Mouse (Mus musculus) layer of hippocampus, adult 6 months (tissue): ENCODE results near the gene Cyp4a32. TPM values are rescaled to one million over a fixed set of nuclear protein-coding genes. Genes with fewer than 3 reads are reported as not detected.

ENCODE experiments used
- long read RNA-seq, 2 experiments: library from polyadenylated mRNA; unstranded; transcript quantifications; one replicate each; pipeline ENCODE4 v2.0.0; 2019 to 2020
- polyA plus RNA-seq: library from polyadenylated mRNA; unstranded; fragments of <200 nt; fragmentation: Nextera tagmentation; gene quantifications from 2 replicates; pipeline ENCODE4 v1.2.3, GENCODE M21; 2021

Cyp4a32 gene
- not detected in 2 replicates for polyA plus RNA-seq
- long read RNA-seq, experiment 1 = 0 reads
- long read RNA-seq, experiment 2 = 0 reads

DNA sequence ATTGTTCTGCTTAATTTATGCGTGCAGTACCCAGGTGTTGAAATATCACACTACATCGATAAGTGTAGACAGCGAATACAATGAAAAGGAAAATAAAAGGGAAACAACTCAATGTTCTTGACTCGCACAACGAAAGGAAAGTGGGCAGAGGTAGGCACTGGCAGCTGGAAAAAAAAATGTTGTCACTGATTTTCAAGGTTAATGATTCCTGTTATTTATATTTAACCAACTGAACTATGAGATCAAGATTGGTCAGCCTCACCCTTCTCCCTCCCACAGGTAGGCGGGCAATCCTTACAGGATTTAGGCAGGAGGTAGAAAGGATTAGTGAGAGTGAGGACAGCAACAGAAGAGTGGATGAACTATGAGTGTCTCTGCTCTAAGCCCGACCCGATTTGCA, at the start of gene Cyp4a32:
Cyp4a32 (plus strand) TSS at position 359 of the 400 bp plus-strand sequence.

GRCm38 (mm10) chr4:115563401-115563800, 37.4 kb upstream of the Cyp4a32 start, which contains the start of gene Cyp4a31:
Gene Cyp4a31 (plus strand): TSS chr4:115563649.

GRCm38 (mm10) chr4:115647580-115647979, 46.8 kb downstream of the Cyp4a32 start, which contains the start of gene Cyp4b1:
Gene Cyp4b1 (minus strand): TSS chr4:115647723.

Other genes starting within 250 kb of the Cyp4a32 start
- gene Cyp4a12b, start 189.3 kb upstream of the Cyp4a32 start, polyA plus RNA-seq = not detected in 2 replicates
- not detected in 2 replicates for gene Cyp4a30b, start 148.4 kb upstream of the Cyp4a32 start, polyA plus RNA-seq
- gene Cyp4a14, start 104.8 kb upstream of the Cyp4a32 start, polyA plus RNA-seq = not detected in 2 replicates
- not detected in 2 replicates for gene Cyp4a10, start 82.7 kb upstream of the Cyp4a32 start, polyA plus RNA-seq
- gene Cyp4a31, start 37.3 kb upstream of the Cyp4a32 start, polyA plus RNA-seq = not detected in 2 replicates
- 0.33 and 0.57 TPM in 2 replicates for gene Cyp4b1, start 46.8 kb downstream of the Cyp4a32 start, polyA plus RNA-seq
- gene Efcab14, start 136.8 kb downstream of the Cyp4a32 start, polyA plus RNA-seq = 20.8 and 26.9 TPM in 2 replicates
- gene Tex38, start 180.0 kb downstream of the Cyp4a32 start, polyA plus RNA-seq = not detected in 2 replicates
- 45.2 and 49.5 TPM in 2 replicates for gene Atpaf1, start 183.8 kb downstream of the Cyp4a32 start, polyA plus RNA-seq
- gene Mob3c, start 227.1 kb downstream of the Cyp4a32 start, polyA plus RNA-seq = 6.1 and 8.0 TPM in 2 replicates
- gene Mknk1, start 238.2 kb downstream of the Cyp4a32 start, polyA plus RNA-seq = 20.1 and 21.1 TPM in 2 replicates